In genomic region chr17:21579493-21580175, GRCm38 (mm10) we compare ENCODE assay signal across 8 mouse cellular contexts. TPM values are rescaled to one million over a fixed set of nuclear protein-coding genes. Genes with fewer than 3 reads are reported as not detected.
DNase-seq lines count a peak whose midpoint lies in the region; ATAC-seq lines count a peak whose summit lies in the region.
"Had no signal": no experiment of that assay in that cellular context is flagged by ENCODE, and none has a peak within 500 bp of the region (broad histone marks: within the 10 kb centered on the region; RNA-seq: fewer than 3 reads in every experiment).

No protein-coding gene starts in this region.

- H3K36me3 ChIP-seq in forebrain, embryonic 14.5 days (ENCODE audit: control insufficient read depth, insufficient read depth, low read length), result peaks cover 23% of the 10 kb centered on the region

- no peaks in the 10 kb centered on the region for H3K4me1 ChIP-seq in forebrain, embryonic 14.5 days (ENCODE audit: control insufficient read depth, insufficient read depth, low read length)

- H3K9ac ChIP-seq in forebrain, embryonic 14.5 days (ENCODE audit: low read length), result no peak overlapping the region

- peak; percentile 67 for ATAC-seq in forebrain, embryonic 14.5 days

- 28% methylated on average over 5 of the region's 5 CpGs for WGBS in forebrain, embryonic 14.5 days

- H3K27ac ChIP-seq in forebrain, embryonic 14.5 days (ENCODE audit: low read depth, low read length), result no peak overlapping the region
- H3K27ac ChIP-seq: macrophage had no signal

- peak; percentile 20 for DNase-seq in urinary bladder, postnatal 25 days (ENCODE audit: low spot score)
- DNase-seq in urinary bladder, postnatal 4 days (ENCODE audit: low spot score in 2 of 2), result no peak
- DNase-seq in brain, adult 2 months (ENCODE audit: low read depth, low spot score), result peak; percentile 72
- DNase-seq in forebrain, embryonic 14.5 days (ENCODE audit: low spot score), result peak; percentile 79
- DNase-seq in kidney, adult 18-20 months, result peak; percentile 11
- DNase-seq in lung, adult 18-20 months, result peak; percentile 9 to 46
- peak; percentile 77 for DNase-seq in retina, postnatal 1 day

- H3K9me3 ChIP-seq in forebrain, embryonic 14.5 days (replicated peaks; ENCODE audit: control insufficient read depth, low read length), result no peaks in the 10 kb centered on the region

- H3K4me2 ChIP-seq in forebrain, embryonic 14.5 days (ENCODE audit: low read length), result no peak overlapping the region

- H3K4me3 ChIP-seq in forebrain, embryonic 14.5 days (ENCODE audit: low read depth, low read length), result no peak overlapping the region

- H3K27me3 ChIP-seq in forebrain, embryonic 14.5 days (replicated peaks; ENCODE audit: control insufficient read depth, insufficient read depth, low read length), result no peaks in the 10 kb centered on the region

RNA-seq across cellular contexts. Expression of gene Zfp948, which starts 12.8 kb away (rescaled TPM):
- polyA plus RNA-seq in forebrain, embryonic 14.5 days (2014; fragmentation: Nextera tagmentation; extraction: Ambion mirVana), result 22.7 and 23.0 TPM in 2 replicates

RNA-seq across cellular contexts. Expression of gene Zfp52, which starts 44.3 kb away (rescaled TPM):
- polyA plus RNA-seq in forebrain, embryonic 14.5 days (2014; fragmentation: Nextera tagmentation; extraction: Ambion mirVana), result 1.4 and 1.9 TPM in 2 replicates

Comparison
In these comparisons a context has a peak if more than half of its experiments do, and no peak if none do; other contexts are left out.
1. DNase-seq: peak in urinary bladder, postnatal 25 days (single experiment), brain, adult 2 months (single experiment), forebrain, embryonic 14.5 days (single experiment), kidney, adult 18-20 months (single experiment), lung, adult 18-20 months (2 of 2) and retina, postnatal 1 day (single experiment); none in urinary bladder, postnatal 4 days (0 of 2).